Mouse (Mus musculus) liver, postnatal 0 days (tissue): ENCODE results near the gene Cdc42ep3.

ENCODE experiments used
- CTCF ChIP-seq: sonication (generic); IDR thresholded peaks from 2 replicates; pipeline ENCODE4 v1.5.1; 2016; ENCODE audit warnings: antibody characterized with exemption, low read depth
- EP300 ChIP-seq: IDR thresholded peaks from 2 replicates; pipeline ENCODE4 v1.6.1; 2016; ENCODE audit warnings: antibody characterized with exemption, low read depth, mild to moderate bottlenecking

- TF ChIP-seq CTCF (no peak), EP300 (no peak)
These were observed 37.7 kb downstream of the Cdc42ep3 start for GRCm38 (mm10) chr17:79317085-79317751.
